Mouse (Mus musculus) intestine, postnatal 0 days (tissue): ENCODE data around the gene Arhgap17. TPM values are rescaled to one million over a fixed set of nuclear protein-coding genes. Genes with fewer than 3 reads are reported as not detected.

Experiments
- ATAC-seq: fragments of 200-750 bp; cut with Nextera tagmentation; 2 replicates; pipeline ENCODE4 v1.8.0; 2017; ENCODE audit warnings: mild to moderate bottlenecking, moderate TSS enrichment, moderate library complexity
- H3K27ac ChIP-seq: fragments of 300-500 bp; sonication (generic); 2 replicates; pipeline ENCODE4 v1.5.1; 2014; ENCODE audit warnings: mild to moderate bottlenecking, low read depth, low read length, moderate library complexity
- H3K27me3 ChIP-seq: fragments of 300-500 bp; sonication (generic); replicated peaks from 2 replicates; pipeline ENCODE4 v1.6.1; 2014; ENCODE audit warnings: low read length, mixed read lengths; ENCODE audit not compliant: control insufficient read depth, insufficient read depth
- H3K36me3 ChIP-seq: fragments of 300-500 bp; sonication (generic); 2 replicates; pipeline ENCODE4 v1.6.1; 2014; ENCODE audit warnings: mild to moderate bottlenecking, moderate library complexity; ENCODE audit not compliant: control insufficient read depth, insufficient read depth
- H3K4me1 ChIP-seq: fragments of 300-500 bp; sonication (generic); replicated peaks from 2 replicates; pipeline ENCODE4 v1.6.1; 2014; ENCODE audit warnings: antibody characterized with exemption, low read length, mixed read lengths; ENCODE audit not compliant: control insufficient read depth, insufficient read depth
- H3K4me2 ChIP-seq: fragments of 300-500 bp; sonication (generic); replicated peaks from 2 replicates; pipeline ENCODE4 v1.6.1; 2014; ENCODE audit warnings: low read depth, mild to moderate bottlenecking, moderate library complexity
- H3K4me3 ChIP-seq: fragments of 300-500 bp; sonication (generic); 2 replicates; pipeline ENCODE4 v1.5.1; 2014; ENCODE audit warnings: low read depth, low read length
- H3K9ac ChIP-seq: fragments of 300-500 bp; sonication (generic); 2 replicates; pipeline ENCODE4 v1.6.1; 2014; ENCODE audit warnings: mild to moderate bottlenecking, low read depth, low read length
- H3K9me3 ChIP-seq: fragments of 300-500 bp; sonication (generic); 2 replicates; pipeline ENCODE4 v1.6.1; 2016; ENCODE audit warnings: mixed run types; ENCODE audit not compliant: control insufficient read depth
- CTCF ChIP-seq: sonication (generic); IDR thresholded peaks from 2 replicates; pipeline ENCODE4 v1.5.1; 2016; ENCODE audit warnings: low read depth, mild to moderate bottlenecking, control low read depth, antibody characterized with exemption, moderate library complexity
- WGBS: fragments of 180-500 bp; shearing (Covaris S2); extraction: QIAGEN DNeasy Blood & Tissue Kit; methylation state at CpG from one replicate; pipeline ENCODE4 v1.1.7; 2014; 5-methylcytosine and 5-hydroxymethylcytosine counted together
- polyA plus RNA-seq: library from polyadenylated mRNA; unstranded; fragments of >200 nt; fragmentation: Nextera tagmentation; extraction: Ambion mirVana; gene quantifications from 2 replicates; pipeline ENCODE4 v1.2.1, GENCODE M21; 2015

Gene Arhgap17
- polyA plus RNA-seq, 1 experiment from 2014 or later = 18.0 TPM

GRCm38 (mm10) chr7:123397369-123397768 is 27.7 kb upstream of the Arhgap17 start:
- no peaks in the 10 kb centered on the region for H3K9me3 ChIP-seq
- no peak overlapping the region for H3K9ac ChIP-seq
- no peaks in the 10 kb centered on the region for H3K27me3 ChIP-seq
- H3K36me3 ChIP-seq = peaks cover 11% of the 10 kb centered on the region
- 0 out of 2 replicates have a peak overlapping the region, but pooled peaks have one; percentile 16 for H3K27ac ChIP-seq
- no peaks in the 10 kb centered on the region for H3K4me1 ChIP-seq
- TF ChIP-seq CTCF = no peak
- WGBS = 48% methylated on average over 8 of the region's 8 CpGs
- peak; percentile 56; the same call in 1 of the 2 replicates for ATAC-seq
- H3K4me3 ChIP-seq = no peak overlapping the region
- H3K4me2 ChIP-seq = no peak overlapping the region; the same call in 1 of the 2 replicates

GRCm38 (mm10) chr7:123396900-123397299 is 27.2 kb upstream of the Arhgap17 start:
- Histone ChIP-seq H3K36me3 (peaks cover 6% of the 10 kb centered on the region), H3K4me3 (no peak overlapping the region), H3K27ac (0 out of 2 replicates have a peak overlapping the region, but pooled peaks have one; percentile 16), H3K4me1 (no peaks in the 10 kb centered on the region), H3K9me3 (no peaks in the 10 kb centered on the region), H3K9ac (no peak overlapping the region), H3K4me2 (no peak overlapping the region), H3K27me3 (no peaks in the 10 kb centered on the region)
- no peak for TF ChIP-seq CTCF
- WGBS = 94% methylated on average over 5 of the region's 5 CpGs
- no peak for ATAC-seq

GRCm38 (mm10) chr7:123394271-123394670 is 24.6 kb upstream of the Arhgap17 start:
- 57% methylated on average over 6 of the region's 6 CpGs for WGBS
- 0 out of 2 replicates have a peak, but pooled peaks have one; percentile 13 for ATAC-seq
- Histone ChIP-seq H3K27ac (no peak overlapping the region), H3K9me3 (no peaks in the 10 kb centered on the region), H3K4me3 (no peak overlapping the region), H3K9ac (no peak overlapping the region), H3K4me2 (no peak overlapping the region), H3K4me1 (no peaks in the 10 kb centered on the region), H3K27me3 (no peaks in the 10 kb centered on the region), H3K36me3 (no peaks in the 10 kb centered on the region)
- no peak for TF ChIP-seq CTCF

GRCm38 (mm10) chr7:123389686-123390280 is 20.1 kb upstream of the Arhgap17 start:
- Histone ChIP-seq H3K27ac (no peak overlapping the region), H3K4me1 (no peaks in the 10 kb centered on the region), H3K9me3 (no peaks in the 10 kb centered on the region), H3K27me3 (no peaks in the 10 kb centered on the region), H3K9ac (no peak overlapping the region), H3K36me3 (peaks cover 4% of the 10 kb centered on the region; the same call in 1 of the 2 replicates), H3K4me2 (no peak overlapping the region), H3K4me3 (no peak overlapping the region)
- TF ChIP-seq CTCF = no peak
- WGBS = 66% methylated on average over 6 of the region's 6 CpGs
- no peak for ATAC-seq

GRCm38 (mm10) chr7:123385693-123386407 is 16.1 kb upstream of the Arhgap17 start:
- Histone ChIP-seq H3K9me3 (no peaks in the 10 kb centered on the region), H3K27me3 (no peaks in the 10 kb centered on the region), H3K4me3 (no peak overlapping the region), H3K27ac (peak overlapping the region; percentile 0; the same call in 1 of the 2 replicates), H3K36me3 (peaks cover 4% of the 10 kb centered on the region; the same call in 1 of the 2 replicates), H3K9ac (no peak overlapping the region), H3K4me1 (no peaks in the 10 kb centered on the region), H3K4me2 (no peak overlapping the region; the same call in 1 of the 2 replicates)
- TF ChIP-seq CTCF = no peak
- peak; percentile 46 for ATAC-seq
- WGBS = 40% methylated on average over 11 of the region's 11 CpGs
